Mouse (Mus musculus) stomach, postnatal 0 days (tissue): ENCODE measurements around the gene Ldah.

Experiments used
- CTCF ChIP-seq: IDR thresholded peaks from 2 replicates; pipeline ENCODE4 v1.5.1; 2016; ENCODE audit warnings: antibody characterized with exemption, low read depth, mild to moderate bottlenecking, moderate library complexity
- EP300 ChIP-seq: optimal IDR thresholded peaks from 2 replicates; pipeline ENCODE3; 2016; ENCODE audit warnings: antibody characterized with exemption

- TF ChIP-seq CTCF (no peak), EP300 (no peak)
Measured at GRCm38 (mm10) chr12:8331489-8332173, 123.7 kb downstream of the Ldah start.
